Mouse (Mus musculus) liver, embryonic 12.5 days (tissue): ENCODE results near the gene Celf5. TPM values are rescaled to one million over a fixed set of nuclear protein-coding genes. Genes with fewer than 3 reads are reported as not detected.
A peak's percentile ranks its signal among the peaks of the same experiment; 100 is the strongest.

Experiments used
- ATAC-seq: fragments of 200-750 bp; cut with Nextera tagmentation; 2 replicates; pipeline ENCODE4 v1.8.0; 2017; ENCODE audit warnings: moderate number of reproducible peaks, mild to moderate bottlenecking, moderate library complexity
- H3K27ac ChIP-seq: fragments of 300-500 bp; sonication (generic); 2 replicates; pipeline ENCODE4 v1.5.1; 2016; ENCODE audit warnings: mild to moderate bottlenecking
- H3K27me3 ChIP-seq: fragments of 300-500 bp; sonication (generic); replicated peaks from 2 replicates; pipeline ENCODE4 v1.6.1; 2016; ENCODE audit warnings: mild to moderate bottlenecking, moderate library complexity
- H3K36me3 ChIP-seq: fragments of 300-500 bp; sonication (generic); 2 replicates; pipeline ENCODE4 v1.6.1; 2016; ENCODE audit warnings: mild to moderate bottlenecking, moderate library complexity
- H3K4me1 ChIP-seq: fragments of 300-500 bp; sonication (generic); 2 replicates; pipeline ENCODE4 v1.6.1; 2016
- H3K4me2 ChIP-seq: fragments of 300-500 bp; sonication (generic); 2 replicates; pipeline ENCODE4 v1.6.1; 2016; ENCODE audit warnings: mild to moderate bottlenecking, moderate library complexity
- H3K4me3 ChIP-seq: fragments of 300-500 bp; sonication (generic); 2 replicates; pipeline ENCODE4 v1.5.1; 2016; ENCODE audit warnings: mild to moderate bottlenecking, moderate library complexity
- H3K9ac ChIP-seq: fragments of 300-500 bp; sonication (generic); 2 replicates; pipeline ENCODE4 v1.6.1; 2016; ENCODE audit warnings: mild to moderate bottlenecking, moderate library complexity
- H3K9me3 ChIP-seq: fragments of 300-500 bp; sonication (generic); replicated peaks from 2 replicates; pipeline ENCODE4 v1.6.1; 2016; ENCODE audit warnings: mild to moderate bottlenecking, moderate library complexity
- WGBS: fragments of 180-500 bp; shearing (Covaris S2); methylation state at CpG from one replicate; pipeline ENCODE4 v1.1.7; 2016; ENCODE audit not compliant: insufficient replicate concordance; 5-methylcytosine and 5-hydroxymethylcytosine counted together
- polyA plus RNA-seq: library from polyadenylated mRNA; unstranded; fragments of >200 nt; fragmentation: Nextera tagmentation; extraction: Ambion mirVana; gene quantifications from 2 replicates; pipeline ENCODE4 v1.2.1, GENCODE M21; 2016

The Celf5 gene
- polyA plus RNA-seq, 1 experiment from 2014 or later = 0.05 TPM

- no peaks in the 10 kb centered on the region for H3K9me3 ChIP-seq
- no peak overlapping the region for H3K27ac ChIP-seq
- H3K36me3 ChIP-seq = no peaks in the 10 kb centered on the region
- ATAC-seq = no peak
- no peak overlapping the region for H3K4me3 ChIP-seq
- WGBS = 61% methylated on average over 8 of the region's 8 CpGs
- H3K9ac ChIP-seq = no peak overlapping the region
- peaks cover 72% of the 10 kb centered on the region for H3K4me1 ChIP-seq
- peaks cover 98% of the 10 kb centered on the region for H3K27me3 ChIP-seq
- no peak overlapping the region for H3K4me2 ChIP-seq
Observed at GRCm38 (mm10) chr10:81427804-81428506, 54.6 kb downstream of the Celf5 start.

GRCm38 (mm10) chr10:81427327-81427726 is 55.2 kb downstream of the Celf5 start:
- peak overlapping the region; percentile 53 for H3K4me3 ChIP-seq
- H3K36me3 ChIP-seq = no peaks in the 10 kb centered on the region
- peak overlapping the region; percentile 64 for H3K4me2 ChIP-seq
- 33% methylated on average over 3 of the region's 3 CpGs for WGBS
- peaks cover 98% of the 10 kb centered on the region for H3K27me3 ChIP-seq
- no peak for ATAC-seq
- H3K9ac ChIP-seq = 0 out of 2 replicates have a peak overlapping the region, but pooled peaks have one; percentile 58
- peaks cover 66% of the 10 kb centered on the region for H3K4me1 ChIP-seq
- H3K27ac ChIP-seq = no peak overlapping the region
- H3K9me3 ChIP-seq = no peaks in the 10 kb centered on the region

- WGBS = 2% methylated on average over 38 of the region's 38 CpGs
- Histone ChIP-seq H3K4me3 (peak overlapping the region; percentile 53), H3K4me1 (peaks cover 65% of the 10 kb centered on the region), H3K27ac (no peak overlapping the region), H3K9ac (peak overlapping the region; percentile 58), H3K4me2 (peak overlapping the region; percentile 64), H3K27me3 (peaks cover 98% of the 10 kb centered on the region), H3K36me3 (no peaks in the 10 kb centered on the region), H3K9me3 (no peaks in the 10 kb centered on the region)
- ATAC-seq = no peak
Observed at GRCm38 (mm10) chr10:81426897-81427296, 55.6 kb downstream of the Celf5 start.

GRCm38 (mm10) chr10:81426081-81426671 is 56.3 kb downstream of the Celf5 start:
- Histone ChIP-seq H3K9me3 (no peaks in the 10 kb centered on the region), H3K27me3 (peaks cover 98% of the 10 kb centered on the region), H3K4me1 (peaks cover 63% of the 10 kb centered on the region), H3K4me2 (peak overlapping the region; percentile 64), H3K4me3 (peak overlapping the region; percentile 53), H3K27ac (no peak overlapping the region), H3K36me3 (no peaks in the 10 kb centered on the region), H3K9ac (peak overlapping the region; percentile 58)
- 3% methylated on average over 14 of the region's 33 CpGs for WGBS
- ATAC-seq = no peak

- peaks cover 3% of the 10 kb centered on the region; the same call in 1 of the 2 replicates for H3K36me3 ChIP-seq
- peaks cover 97% of the 10 kb centered on the region for H3K27me3 ChIP-seq
- no peak overlapping the region for H3K9ac ChIP-seq
- H3K4me2 ChIP-seq = peak overlapping the region; percentile 64
- ATAC-seq = no peak
- no peak overlapping the region; the same call in 1 of the 2 replicates for H3K27ac ChIP-seq
- peaks cover 55% of the 10 kb centered on the region for H3K4me1 ChIP-seq
- H3K9me3 ChIP-seq = no peaks in the 10 kb centered on the region
- 32% methylated on average over 10 of the region's 10 CpGs for WGBS
- H3K4me3 ChIP-seq = no peak overlapping the region; the same call in 1 of the 2 replicates
Observed at GRCm38 (mm10) chr10:81425236-81425850, 57.2 kb downstream of the Celf5 start.

- H3K4me1 ChIP-seq = peaks cover 52% of the 10 kb centered on the region
- peaks cover 96% of the 10 kb centered on the region for H3K27me3 ChIP-seq
- no peak overlapping the region for H3K9ac ChIP-seq
- H3K4me3 ChIP-seq = no peak overlapping the region
- peak overlapping the region; percentile 64; the same call in 1 of the 2 replicates for H3K4me2 ChIP-seq
- peaks cover 8% of the 10 kb centered on the region; the same call in 1 of the 2 replicates for H3K36me3 ChIP-seq
- H3K27ac ChIP-seq = no peak overlapping the region; the same call in 1 of the 2 replicates
- WGBS = 11% methylated on average over 25 of the region's 25 CpGs
- ATAC-seq = no peak
- no peaks in the 10 kb centered on the region for H3K9me3 ChIP-seq
Observed at GRCm38 (mm10) chr10:81424246-81425051, 58.1 kb downstream of the Celf5 start.

- no peak overlapping the region for H3K4me3 ChIP-seq
Observed at GRCm38 (mm10) chr10:81423476-81424245, 58.8 kb downstream of the Celf5 start.

GRCm38 (mm10) chr10:81422661-81423217 is 59.8 kb downstream of the Celf5 start:
- no peak overlapping the region for H3K9ac ChIP-seq
- H3K4me1 ChIP-seq = peaks cover 60% of the 10 kb centered on the region
- peaks cover 94% of the 10 kb centered on the region for H3K27me3 ChIP-seq
- H3K9me3 ChIP-seq = no peaks in the 10 kb centered on the region
- no peak overlapping the region for H3K4me3 ChIP-seq
- no peak for ATAC-seq
- no peak overlapping the region for H3K27ac ChIP-seq
- H3K4me2 ChIP-seq = no peak overlapping the region
- peaks cover 8% of the 10 kb centered on the region; the same call in 1 of the 2 replicates for H3K36me3 ChIP-seq
- WGBS = 58% methylated on average over 3 of the region's 3 CpGs

More at GRCm38 (mm10) chr10:81423476-81424245, 58.8 kb downstream of the Celf5 start:
- WGBS = 39% methylated on average over 4 of the region's 4 CpGs
- ATAC-seq = no peak
- no peak overlapping the region for H3K27ac ChIP-seq
- H3K27me3 ChIP-seq = peaks cover 94% of the 10 kb centered on the region
- peaks cover 51% of the 10 kb centered on the region for H3K4me1 ChIP-seq
- H3K36me3 ChIP-seq = peaks cover 8% of the 10 kb centered on the region; the same call in 1 of the 2 replicates
- H3K9ac ChIP-seq = no peak overlapping the region
- no peak overlapping the region for H3K4me2 ChIP-seq
- no peaks in the 10 kb centered on the region for H3K9me3 ChIP-seq

- H3K9me3 ChIP-seq = no peaks in the 10 kb centered on the region
- no peak overlapping the region for H3K27ac ChIP-seq
- H3K4me2 ChIP-seq = no peak overlapping the region
- H3K4me3 ChIP-seq = no peak overlapping the region
- peaks cover 94% of the 10 kb centered on the region for H3K27me3 ChIP-seq
- no peak for ATAC-seq
- H3K4me1 ChIP-seq = peaks cover 64% of the 10 kb centered on the region
- WGBS = 58% methylated on average over 6 of the region's 6 CpGs
- H3K36me3 ChIP-seq = peaks cover 8% of the 10 kb centered on the region; the same call in 1 of the 2 replicates
- no peak overlapping the region for H3K9ac ChIP-seq
Observed at GRCm38 (mm10) chr10:81422191-81422590, 60.3 kb downstream of the Celf5 start.

GRCm38 (mm10) chr10:81421797-81422100 is 60.8 kb downstream of the Celf5 start:
- WGBS = 53% methylated on average over 5 of the region's 5 CpGs
- no peak for ATAC-seq

More at GRCm38 (mm10) chr10:81421797-81422100, 60.8 kb downstream of the Celf5 start:
- peaks cover 94% of the 10 kb centered on the region for H3K27me3 ChIP-seq
- H3K27ac ChIP-seq = no peak overlapping the region
- no peak overlapping the region for H3K4me2 ChIP-seq
- no peaks in the 10 kb centered on the region for H3K9me3 ChIP-seq
- H3K4me1 ChIP-seq = peaks cover 64% of the 10 kb centered on the region
- peaks cover 8% of the 10 kb centered on the region; the same call in 1 of the 2 replicates for H3K36me3 ChIP-seq
- H3K9ac ChIP-seq = no peak overlapping the region
- H3K4me3 ChIP-seq = no peak overlapping the region
